Mouse (Mus musculus) embryonic stem cell, embryonic (primary cell): ENCODE data around the gene Iqgap3.

Experiments
- CTCF ChIA-PET, 4 experiments: fragments of 300-600 bp in 2 of 4; fragments of 350-600 bp in 2 of 4; sonication (Branson Sonifier 250); formaldehyde crosslinking; loops; one replicate each; lab custom pipeline; 2022; ENCODE audit warnings: inconsistent platforms in 2 of 4; lab: Charles Lee
- POLR2A ChIA-PET, 4 experiments: fragments of 300-600 bp in 2 of 4; fragments of 350-600 bp in 2 of 4; sonication (Branson Sonifier 250); formaldehyde crosslinking; loops; one replicate each; lab custom pipeline; 2022; ENCODE audit warnings: antibody characterized with exemption in 4 of 4, inconsistent platforms in 1 of 4; lab: Charles Lee

Iqgap3 gene

GRCm38 (mm10) chr3:88081345-88082223 is at the start of gene Iqgap3:
Gene Iqgap3, plus strand, starts transcription at chr3:88081971.
- ChIA-PET POLR2A (interaction anchor here in 3 of 4 experiments (0.6 to 3.4 kb wide), 63 partner anchors 9 to 254 kb away, joined by 3 to 15 read pairs (median 4); partner anchors contain the start of genes Prcc (in 2 of the 3), Smg5 (in 2 of the 3), Tmem79 (in 2 of the 3) and Bcan (in 1 of the 3)), CTCF (interaction anchor here (0.6 to 2.0 kb wide), 29 partner anchors 9 to 277 kb away, joined by 3 to 14 read pairs (median 4); partner anchors contain the start of genes Nes (in 3 of the 4) and Mef2d (in 1 of the 4))

- ChIA-PET CTCF (interaction anchor here in 1 of 4 experiments (1.0 kb wide), 1 partner anchor 212 kb away, joined by 3 read pairs; no protein-coding TSS in a partner anchor), POLR2A (interaction anchor here in 2 of 4 experiments (0.6 to 4.0 kb wide), 5 partner anchors 9 to 68 kb away, joined by 3 to 14 read pairs (median 4); partner anchors contain the start of gene Gpatch4 (in 2 of the 2))
These were observed 48.3 kb upstream of the Iqgap3 start for GRCm38 (mm10) chr3:88033506-88033905.

GRCm38 (mm10) chr3:88035561-88036293 is 46.0 kb upstream of the Iqgap3 start:
- ChIA-PET CTCF (interaction anchor here in 1 of 4 experiments (0.8 to 1.6 kb wide), 2 partner anchors 36 to 65 kb away, joined by 3 to 7 read pairs; no protein-coding TSS in a partner anchor), POLR2A (interaction anchor here in 1 of 4 experiments (0.5 kb wide), 1 partner anchor 172 kb away, joined by 3 read pairs; no protein-coding TSS in a partner anchor)

GRCm38 (mm10) chr3:88042661-88043421 is 38.9 kb upstream of the Iqgap3 start, which contains the start of gene Gpatch4:
Gene Gpatch4, plus strand, starts transcription at chr3:88043108.
- CTCF ChIA-PET, result interaction anchor here in 3 of 4 experiments (0.6 to 1.4 kb wide), 5 partner anchors 29 to 339 kb away, joined by 3 to 5 read pairs (median 3); no protein-coding TSS in a partner anchor
- POLR2A ChIA-PET, result interaction anchor here in 3 of 4 experiments (0.6 to 2.6 kb wide), 21 partner anchors 9 to 157 kb away, joined by 3 to 14 read pairs (median 3); partner anchors contain the start of genes Naxe (in 3 of the 3), Crabp2 (in 1 of the 3), Iqgap3 (in 1 of the 3) and Mef2d (in 1 of the 3)

GRCm38 (mm10) chr3:88049532-88049931 is 32.2 kb upstream of the Iqgap3 start:
- ChIA-PET POLR2A (interaction anchor here in 3 of 4 experiments (0.5 to 2.5 kb wide), 14 partner anchors 8 to 1015 kb away, joined by 3 to 8 read pairs (median 4); partner anchors contain the start of genes Hapln2 (in 1 of the 3), Iqgap3 (in 1 of the 3) and Mef2d (in 1 of the 3)), CTCF (interaction anchor here in 3 of 4 experiments (0.6 to 1.3 kb wide), 4 partner anchors 18 to 78 kb away, joined by 3 to 8 read pairs (median 4); partner anchors contain the start of gene Nes (in 1 of the 3))

- ChIA-PET CTCF (interaction anchor here in 1 of 4 experiments (1.1 kb wide), 1 partner anchor 13 kb away, joined by 3 read pairs; no protein-coding TSS in a partner anchor), POLR2A (interaction anchor here in 3 of 4 experiments (0.6 to 1.9 kb wide), 8 partner anchors 9 to 353 kb away, joined by 3 to 12 read pairs (median 5); partner anchors contain the start of gene Gpatch4 (in 2 of the 3))
These were observed 24.7 kb upstream of the Iqgap3 start for GRCm38 (mm10) chr3:88057030-88057429.

GRCm38 (mm10) chr3:88057902-88058696 is 23.7 kb upstream of the Iqgap3 start, which contains the start of gene Naxe:
Gene Naxe, minus strand, starts transcription at chr3:88058495.
- ChIA-PET POLR2A (interaction anchor here in 3 of 4 experiments (1.0 to 2.3 kb wide), 9 partner anchors 10 to 83 kb away, joined by 3 to 12 read pairs (median 5); partner anchors contain the start of gene Gpatch4 (in 3 of the 3)), CTCF (interaction anchor here in 2 of 4 experiments (0.5 to 1.1 kb wide), 3 partner anchors 12 to 88 kb away, joined by 3 to 4 read pairs (median 3); partner anchors contain the start of gene Mef2d (in 1 of the 2))

- CTCF ChIA-PET, result interaction anchor here in 2 of 4 experiments (0.7 to 6.8 kb wide), 4 partner anchors 19 to 312 kb away, joined by 3 to 76 read pairs (median 19); partner anchors contain the start of gene Hapln2 (in 1 of the 2)
- POLR2A ChIA-PET, result interaction anchor here in 1 of 4 experiments (0.6 to 2.7 kb wide), 3 partner anchors 13 to 86 kb away, joined by 3 to 13 read pairs (median 3); partner anchors contain the start of gene Iqgap3
These were observed 13.4 kb upstream of the Iqgap3 start for GRCm38 (mm10) chr3:88068386-88068785.

GRCm38 (mm10) chr3:88071783-88072182 is 10.0 kb upstream of the Iqgap3 start:
- POLR2A ChIA-PET, result interaction anchor here in 3 of 4 experiments (0.5 to 3.2 kb wide), 27 partner anchors 9 to 545 kb away, joined by 3 to 13 read pairs (median 5); partner anchors contain the start of genes Bcan (in 2 of the 3), Gpatch4 (in 2 of the 3), Hapln2 (in 2 of the 3) and Iqgap3 (in 1 of the 3)
- CTCF ChIA-PET, result interaction anchor here (0.5 to 6.8 kb wide), 69 partner anchors 9 to 1306 kb away, joined by 3 to 76 read pairs (median 4); partner anchors contain the start of genes Hapln2 (in 3 of the 4), Iqgap3 (in 3 of the 4), Nes (in 2 of the 4) and Bcan (in 1 of the 4)

- POLR2A ChIA-PET, result interaction anchor here in 1 of 4 experiments (1.0 to 2.6 kb wide), 2 partner anchors 9 to 70 kb away, joined by 3 to 5 read pairs; no protein-coding TSS in a partner anchor
- CTCF ChIA-PET, result interaction anchor here in 2 of 4 experiments (1.7 to 6.8 kb wide), 3 partner anchors 57 to 63 kb away, joined by 6 to 76 read pairs (median 9); no protein-coding TSS in a partner anchor
These were observed 8.1 kb upstream of the Iqgap3 start for GRCm38 (mm10) chr3:88073631-88074030.

GRCm38 (mm10) chr3:88074351-88074750 is 7.4 kb upstream of the Iqgap3 start:
- CTCF ChIA-PET, result interaction anchor here in 3 of 4 experiments (0.6 to 6.8 kb wide), 8 partner anchors 55 to 306 kb away, joined by 3 to 76 read pairs (median 3); no protein-coding TSS in a partner anchor
- POLR2A ChIA-PET, result interaction anchor here in 1 of 4 experiments (1.0 kb wide), 2 partner anchors 65 to 69 kb away, joined by 3 read pairs; no protein-coding TSS in a partner anchor

GRCm38 (mm10) chr3:88074766-88075165 is 7.0 kb upstream of the Iqgap3 start:
- CTCF ChIA-PET, result interaction anchor here in 3 of 4 experiments (0.6 to 6.8 kb wide), 9 partner anchors 54 to 307 kb away, joined by 3 to 76 read pairs (median 3); no protein-coding TSS in a partner anchor

GRCm38 (mm10) chr3:88077441-88077840 is 4.3 kb upstream of the Iqgap3 start:
- CTCF ChIA-PET, result interaction anchor here in 1 of 4 experiments (0.6 to 1.2 kb wide), 3 partner anchors 16 to 66 kb away, joined by 3 to 7 read pairs (median 5); no protein-coding TSS in a partner anchor
- POLR2A ChIA-PET, result interaction anchor here in 2 of 4 experiments (0.6 to 0.8 kb wide), 4 partner anchors 8 to 154 kb away, joined by 3 to 5 read pairs (median 4); no protein-coding TSS in a partner anchor

More at GRCm38 (mm10) chr3:88074766-88075165, 7.0 kb upstream of the Iqgap3 start:
- POLR2A ChIA-PET, result interaction anchor here in 1 of 4 experiments (1.0 kb wide), 1 partner anchor 65 kb away, joined by 3 read pairs; no protein-coding TSS in a partner anchor

- ChIA-PET POLR2A (interaction anchor here in 1 of 4 experiments (0.6 kb wide), 1 partner anchor 9 kb away, joined by 3 read pairs; no protein-coding TSS in a partner anchor), CTCF (interaction anchor here in 2 of 4 experiments (0.6 to 1.2 kb wide), 2 partner anchors 67 to 135 kb away, joined by 3 to 5 read pairs; no protein-coding TSS in a partner anchor)
These were observed 3.6 kb upstream of the Iqgap3 start, which contains the start of gene Ttc24 for GRCm38 (mm10) chr3:88078204-88078603. Gene Ttc24, minus strand, starts transcription at chr3:88078304.
